Mouse (Mus musculus) liver, embryonic 14.5 days (tissue): ENCODE data around the gene Amotl1.

ENCODE experiments used
- CTCF ChIP-seq: IDR thresholded peaks from 2 replicates; pipeline ENCODE4 v1.5.1; 2016; ENCODE audit warnings: antibody characterized with exemption, low read depth, control low read depth
- EP300 ChIP-seq: IDR thresholded peaks from 2 replicates; pipeline ENCODE4 v1.6.1; 2016; ENCODE audit warnings: antibody characterized with exemption, low read depth

DNA sequence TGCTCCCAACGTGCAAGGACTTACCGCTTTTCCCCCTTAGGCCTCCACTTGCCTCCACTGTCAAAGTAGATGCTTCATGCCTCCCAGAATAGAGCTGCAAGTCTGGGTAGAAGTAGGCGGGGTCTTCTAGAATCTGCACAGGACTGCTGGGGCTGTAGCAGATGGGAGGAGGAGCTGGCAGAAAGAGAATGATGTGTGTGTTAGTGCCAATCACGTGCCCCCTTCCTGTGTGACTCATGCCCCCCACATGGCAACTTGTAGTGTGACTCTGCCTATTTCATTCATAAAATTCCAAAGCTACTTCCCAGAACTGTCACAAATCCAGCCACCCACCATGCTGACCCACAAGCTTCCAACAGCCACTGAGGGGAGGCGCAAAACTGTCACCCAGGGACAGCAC, 48.4 kb downstream of the Amotl1 start:
- TF ChIP-seq CTCF (no peak), EP300 (no peak)
